ENCODE assay signal across 16 mouse cellular contexts in genomic region chr7:115134926-115135575, GRCm38 (mm10).
A peak's percentile ranks its signal among the peaks of the same experiment; 100 is the strongest.
DNase-seq lines count a peak whose midpoint lies in the region; ATAC-seq lines count a peak whose summit lies in the region.
"Had no signal": no experiment of that assay in that cellular context is flagged by ENCODE, and none has a peak within 500 bp of the region (broad histone marks: within the 10 kb centered on the region; RNA-seq: fewer than 3 reads in every experiment).

No protein-coding gene starts in this region.

- intact Hi-C loops in heart, postnatal 10 days (cut with DNase I), result loop anchor here (10.0 kb wide), 1 partner anchor 900 kb away; the partner anchor contains the start of genes 1110004F10Rik and Sox6

- no peak overlapping the region for H3K4me2 ChIP-seq in forebrain, embryonic 14.5 days (ENCODE audit: low read length)
- no peak overlapping the region for H3K4me2 ChIP-seq in forebrain, embryonic 11.5 days (ENCODE audit: low read depth, low read length, severe bottlenecking)
- H3K4me2 ChIP-seq in midbrain, embryonic 11.5 days, result no peak overlapping the region
- H3K4me2 ChIP-seq in midbrain, embryonic 13.5 days (replicated peaks), result no peak overlapping the region
- H3K4me2 ChIP-seq: embryonic facial prominence, embryonic 15.5 days; hindbrain, embryonic 13.5 days; kidney, embryonic 15.5 days; limb, embryonic 12.5 days had no signal

- H3K4me1 ChIP-seq in forebrain, embryonic 14.5 days (ENCODE audit: control insufficient read depth, insufficient read depth, low read length), result peaks cover 13% of the 10 kb centered on the region; the same call in 1 of the 2 replicates
- H3K4me1 ChIP-seq in forebrain, embryonic 11.5 days (replicated peaks; ENCODE audit: control insufficient read depth, insufficient read depth, low read length), result peaks cover 2% of the 10 kb centered on the region
- H3K4me1 ChIP-seq in midbrain, embryonic 11.5 days (ENCODE audit: control insufficient read depth, insufficient read depth, low read length), result peaks cover 10% of the 10 kb centered on the region; the same call in 1 of the 2 replicates
- peaks cover 18% of the 10 kb centered on the region for H3K4me1 ChIP-seq in midbrain, embryonic 13.5 days (replicated peaks)
- H3K4me1 ChIP-seq: kidney, embryonic 15.5 days; limb, embryonic 12.5 days had no signal

- H3K27ac ChIP-seq in forebrain, embryonic 14.5 days (ENCODE audit: low read depth, low read length), result no peak overlapping the region
- H3K27ac ChIP-seq in forebrain, embryonic 11.5 days (ENCODE audit: low read depth, low read length), result no peak overlapping the region
- H3K27ac ChIP-seq in midbrain, embryonic 11.5 days (ENCODE audit: low read depth, low read length), result no peak overlapping the region
- no peak overlapping the region for H3K27ac ChIP-seq in midbrain, embryonic 13.5 days
- H3K27ac ChIP-seq: embryonic facial prominence, embryonic 15.5 days; hindbrain, embryonic 13.5 days; kidney, embryonic 15.5 days; limb, embryonic 12.5 days had no signal

- peak; percentile 46 for DNase-seq in forebrain, embryonic 14.5 days (ENCODE audit: low spot score)
- no peak for DNase-seq in forebrain, embryonic 11.5 days (ENCODE audit: low spot score)
- DNase-seq in midbrain, embryonic 11.5 days (ENCODE audit: low spot score, missing footprints), result peak; percentile 54
- peak; percentile 64 to 70 for DNase-seq in heart, postnatal 10 days
- peak; percentile 11 to 62 for DNase-seq in lung, postnatal 4 days
- no peak for DNase-seq in right cerebral cortex, adult 18-20 months
- DNase-seq: B cell, adult 2 months; cerebellum, postnatal 25 days; thymus, adult 2 months had no signal

- H3K9ac ChIP-seq in forebrain, embryonic 14.5 days (ENCODE audit: low read length), result no peak overlapping the region
- no peak overlapping the region for H3K9ac ChIP-seq in forebrain, embryonic 11.5 days (ENCODE audit: low read length)
- no peak overlapping the region for H3K9ac ChIP-seq in midbrain, embryonic 11.5 days (ENCODE audit: low read length)
- no peak overlapping the region for H3K9ac ChIP-seq in midbrain, embryonic 13.5 days (replicated peaks)
- H3K9ac ChIP-seq: embryonic facial prominence, embryonic 15.5 days; hindbrain, embryonic 13.5 days; kidney, embryonic 15.5 days; limb, embryonic 12.5 days had no signal

- whole genome bisulfite sequencing in forebrain, embryonic 14.5 days, result 58% methylated on average over 3 of the region's 3 CpGs
- 65% methylated on average over 3 of the region's 3 CpGs for WGBS in forebrain, embryonic 11.5 days
- 68% methylated on average over 3 of the region's 3 CpGs for WGBS in midbrain, embryonic 11.5 days
- WGBS in midbrain, embryonic 13.5 days, result 58% methylated on average over 3 of the region's 3 CpGs

- H3K9me3 ChIP-seq in forebrain, embryonic 14.5 days (replicated peaks; ENCODE audit: control insufficient read depth, low read length), result no peaks in the 10 kb centered on the region
- no peaks in the 10 kb centered on the region for H3K9me3 ChIP-seq in forebrain, embryonic 11.5 days (ENCODE audit: control insufficient read depth, low read length)
- no peaks in the 10 kb centered on the region for H3K9me3 ChIP-seq in midbrain, embryonic 11.5 days (ENCODE audit: control insufficient read depth, low read length)
- no peaks in the 10 kb centered on the region for H3K9me3 ChIP-seq in midbrain, embryonic 13.5 days
- H3K9me3 ChIP-seq: embryonic facial prominence, embryonic 15.5 days; hindbrain, embryonic 13.5 days; kidney, embryonic 15.5 days; limb, embryonic 12.5 days had no signal

- H3K36me3 ChIP-seq in forebrain, embryonic 14.5 days (ENCODE audit: control insufficient read depth, insufficient read depth, low read length), result no peaks in the 10 kb centered on the region
- H3K36me3 ChIP-seq in forebrain, embryonic 11.5 days (ENCODE audit: control insufficient read depth, insufficient read depth, low read length), result no peaks in the 10 kb centered on the region
- H3K36me3 ChIP-seq in midbrain, embryonic 11.5 days (ENCODE audit: control insufficient read depth, insufficient read depth, low read length), result no peaks in the 10 kb centered on the region
- no peaks in the 10 kb centered on the region for H3K36me3 ChIP-seq in midbrain, embryonic 13.5 days
- H3K36me3 ChIP-seq: embryonic facial prominence, embryonic 15.5 days; hindbrain, embryonic 13.5 days; kidney, embryonic 15.5 days; limb, embryonic 12.5 days had no signal

- H3K4me3 ChIP-seq in forebrain, embryonic 14.5 days (ENCODE audit: low read depth, low read length), result no peak overlapping the region
- no peak overlapping the region for H3K4me3 ChIP-seq in forebrain, embryonic 11.5 days (ENCODE audit: low read depth, low read length)
- H3K4me3 ChIP-seq in midbrain, embryonic 11.5 days (ENCODE audit: low read depth, low read length), result no peak overlapping the region
- no peak overlapping the region for H3K4me3 ChIP-seq in midbrain, embryonic 13.5 days (replicated peaks)
- H3K4me3 ChIP-seq: embryonic facial prominence, embryonic 15.5 days; hindbrain, embryonic 13.5 days; kidney, embryonic 15.5 days; limb, embryonic 12.5 days had no signal

- ATAC-seq in forebrain, embryonic 14.5 days, result peak; percentile 18; the same call in 1 of the 2 replicates
- no peak for ATAC-seq in forebrain, embryonic 11.5 days (replicated peaks; ENCODE audit: low FRiP score)
- ATAC-seq in midbrain, embryonic 11.5 days (ENCODE audit: low FRiP score), result no peak
- no peak for ATAC-seq in midbrain, embryonic 13.5 days
- ATAC-seq in inflammation-experienced regulatory T-cells, adult 6 months, result no peak
- ATAC-seq: activated CD4-positive, CD25-positive, alpha-beta regulatory T cell, adult 4 months had no signal

- H3K27me3 ChIP-seq in forebrain, embryonic 14.5 days (replicated peaks; ENCODE audit: control insufficient read depth, insufficient read depth, low read length), result no peaks in the 10 kb centered on the region
- no peaks in the 10 kb centered on the region for H3K27me3 ChIP-seq in forebrain, embryonic 11.5 days (ENCODE audit: control insufficient read depth, insufficient read depth, low read length)
- H3K27me3 ChIP-seq in midbrain, embryonic 11.5 days (ENCODE audit: control insufficient read depth, insufficient read depth, low read length), result no peaks in the 10 kb centered on the region
- no peaks in the 10 kb centered on the region; the same call in 1 of the 2 replicates for H3K27me3 ChIP-seq in midbrain, embryonic 13.5 days
- H3K27me3 ChIP-seq: embryonic facial prominence, embryonic 15.5 days; kidney, embryonic 15.5 days; limb, embryonic 12.5 days had no signal

Comparison
In these comparisons a context has a peak if more than half of its experiments do, and no peak if none do; other contexts are left out.
1. DNase-seq: peak in forebrain, embryonic 14.5 days (single experiment), midbrain, embryonic 11.5 days (single experiment), heart, postnatal 10 days (2 of 2) and lung, postnatal 4 days (2 of 2); none in forebrain, embryonic 11.5 days (single experiment) and right cerebral cortex, adult 18-20 months (single experiment).